Mouse (Mus musculus): ENCODE results near the gene Ptgfrn.

The Ptgfrn gene

GRCm38 (mm10) chr3:101080925-101081324 lies 29.2 kb downstream of the Ptgfrn start:
- no peak for DNase-seq (ENCODE audit: extremely low read depth, low read depth, low spot score)

GRCm38 (mm10) chr3:101078344-101078743 lies 31.7 kb downstream of the Ptgfrn start:
- no peak for DNase-seq (ENCODE audit: extremely low read depth, low read depth, low spot score)

GRCm38 (mm10) chr3:101077710-101078100 lies 32.4 kb downstream of the Ptgfrn start:
- DNase-seq (ENCODE audit: extremely low read depth, low read depth, low spot score), result no peak

- DNase-seq (ENCODE audit: extremely low read depth, low read depth, low spot score), result no peak
These were observed 32.9 kb downstream of the Ptgfrn start for GRCm38 (mm10) chr3:101076966-101077709.

GRCm38 (mm10) chr3:101075866-101076265 lies 34.2 kb downstream of the Ptgfrn start:
- DNase-seq (ENCODE audit: extremely low read depth, low read depth, low spot score), result no peak

GRCm38 (mm10) chr3:101073384-101073783 lies 36.7 kb downstream of the Ptgfrn start:
- no peak for DNase-seq (ENCODE audit: extremely low read depth, low read depth, low spot score)

- DNase-seq (ENCODE audit: extremely low read depth, low read depth, low spot score), result no peak
These were observed 37.4 kb downstream of the Ptgfrn start for GRCm38 (mm10) chr3:101072506-101073215.

- no peak for DNase-seq (ENCODE audit: extremely low read depth, low read depth, low spot score)
These were observed 38.5 kb downstream of the Ptgfrn start for GRCm38 (mm10) chr3:101071576-101071975.

- no peak for DNase-seq (ENCODE audit: extremely low read depth, low read depth, low spot score)
These were observed 39.3 kb downstream of the Ptgfrn start for GRCm38 (mm10) chr3:101070796-101071235.

- DNase-seq (ENCODE audit: extremely low read depth, low read depth, low spot score), result no peak
These were observed 39.8 kb downstream of the Ptgfrn start for GRCm38 (mm10) chr3:101070230-101070795.

GRCm38 (mm10) chr3:101068701-101069100 lies 41.4 kb downstream of the Ptgfrn start:
- no peak for DNase-seq (ENCODE audit: extremely low read depth, low read depth, low spot score)

GRCm38 (mm10) chr3:101066175-101066574 lies 43.9 kb downstream of the Ptgfrn start:
- no peak for DNase-seq (ENCODE audit: extremely low read depth, low read depth, low spot score)

- no peak for DNase-seq (ENCODE audit: extremely low read depth, low read depth, low spot score)
These were observed 48.1 kb downstream of the Ptgfrn start for GRCm38 (mm10) chr3:101061865-101062585.

GRCm38 (mm10) chr3:101059214-101059613 lies 50.9 kb downstream of the Ptgfrn start:
- no peak for DNase-seq (ENCODE audit: extremely low read depth, low read depth, low spot score)

GRCm38 (mm10) chr3:101058203-101058602 lies 51.9 kb downstream of the Ptgfrn start:
- DNase-seq (ENCODE audit: extremely low read depth, low read depth, low spot score), result no peak

- DNase-seq (ENCODE audit: extremely low read depth, low read depth, low spot score), result no peak
These were observed 54.9 kb downstream of the Ptgfrn start for GRCm38 (mm10) chr3:101055216-101055615.

GRCm38 (mm10) chr3:101051601-101052000 lies 58.5 kb downstream of the Ptgfrn start:
- no peak for DNase-seq (ENCODE audit: extremely low read depth, low read depth, low spot score)

GRCm38 (mm10) chr3:101049997-101050396 lies 60.1 kb downstream of the Ptgfrn start:
- no peak for DNase-seq (ENCODE audit: extremely low read depth, low read depth, low spot score)

- no peak for DNase-seq (ENCODE audit: extremely low read depth, low read depth, low spot score)
These were observed 61.3 kb downstream of the Ptgfrn start for GRCm38 (mm10) chr3:101048781-101049180.

GRCm38 (mm10) chr3:101047586-101048275 lies 62.3 kb downstream of the Ptgfrn start:
- no peak for DNase-seq (ENCODE audit: extremely low read depth, low read depth, low spot score)

GRCm38 (mm10) chr3:101045431-101045830 lies 64.6 kb downstream of the Ptgfrn start:
- no peak for DNase-seq (ENCODE audit: extremely low read depth, low read depth, low spot score)

Measured in fat pad, adult 2 months (tissue).